Mouse (Mus musculus): Measurements from ENCODE around the gene Fam162a. TPM values are rescaled to one million over a fixed set of nuclear protein-coding genes. Genes with fewer than 3 reads are reported as not detected.
"Not testable (repeated sequence)": the region's sequence is repeated elsewhere in the genome, so short reads cannot be mapped to it uniquely, and the experiment has no call there.

Fam162a gene
- total RNA-seq, 4 experiments from 2014 or later, result 233 to 250 (median 245) TPM

DNA sequence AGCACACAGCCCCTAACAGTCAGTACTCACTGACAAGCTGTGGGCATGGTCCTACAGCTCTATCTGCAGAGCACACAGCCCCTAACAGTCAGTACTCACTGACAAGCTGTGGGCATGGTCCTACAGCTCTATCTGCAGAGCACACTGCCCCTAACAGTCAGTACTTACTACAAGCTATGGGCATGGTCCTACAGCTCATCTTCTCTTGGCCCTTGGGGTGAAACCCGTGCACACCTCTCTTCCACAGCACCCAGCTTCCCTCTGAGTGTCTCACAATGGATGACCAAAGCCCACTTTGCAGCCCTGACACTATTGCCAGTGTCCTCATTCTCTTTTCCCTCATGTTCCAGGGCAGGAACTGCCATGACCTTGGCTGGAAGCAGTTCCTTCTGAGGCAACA is 8.9 kb downstream of the Fam162a start:
- not testable (repeated sequence) for DNase-seq (ENCODE audit: low spot score)

DNA sequence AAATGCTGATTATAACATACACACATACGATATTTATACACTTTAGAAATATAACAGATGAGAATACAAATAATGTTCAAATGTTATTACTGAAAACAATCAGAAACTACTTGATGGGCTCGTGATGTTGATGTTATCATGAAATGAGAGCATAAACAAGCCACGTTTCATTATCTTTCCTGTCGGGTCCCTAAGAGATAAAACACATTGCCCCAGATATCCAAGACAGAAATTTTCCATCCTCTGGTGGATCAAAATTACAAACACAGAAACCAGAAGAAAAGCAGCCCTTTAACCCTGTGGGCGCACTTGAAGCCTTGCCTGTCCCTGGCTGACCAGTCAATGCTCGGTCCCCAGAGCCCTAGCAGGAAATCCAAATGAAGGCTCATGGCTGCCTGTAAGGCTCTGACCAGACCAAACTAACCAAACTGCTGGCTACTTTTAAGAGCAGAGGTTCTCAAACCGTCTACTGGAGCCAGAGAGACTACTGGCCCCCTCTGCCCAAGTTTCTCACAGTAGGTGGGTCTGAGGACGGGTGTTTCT is 13.4 kb downstream of the Fam162a start:
- no peak for DNase-seq (ENCODE audit: low spot score)

DNA sequence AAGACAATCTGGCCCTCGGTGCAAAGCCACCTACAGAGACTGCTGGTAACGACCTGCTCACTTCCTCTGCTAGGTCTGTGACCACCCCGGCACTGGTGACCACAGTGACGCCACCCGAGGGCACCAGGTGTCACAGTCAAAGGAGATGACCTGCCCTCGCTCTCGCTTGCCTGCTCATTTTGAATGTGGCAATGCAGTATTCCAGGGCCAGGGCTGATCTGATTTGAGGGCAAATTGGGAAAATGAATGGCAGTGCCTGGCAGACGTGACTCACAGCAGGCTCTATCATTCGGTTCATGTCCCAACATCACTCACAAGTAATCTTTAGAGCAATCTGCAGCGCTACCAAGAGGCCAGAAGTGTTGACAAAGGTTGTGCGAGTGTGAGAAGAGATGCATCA is 15.0 kb downstream of the Fam162a start:
- DNase-seq (ENCODE audit: low spot score), result no peak

DNA sequence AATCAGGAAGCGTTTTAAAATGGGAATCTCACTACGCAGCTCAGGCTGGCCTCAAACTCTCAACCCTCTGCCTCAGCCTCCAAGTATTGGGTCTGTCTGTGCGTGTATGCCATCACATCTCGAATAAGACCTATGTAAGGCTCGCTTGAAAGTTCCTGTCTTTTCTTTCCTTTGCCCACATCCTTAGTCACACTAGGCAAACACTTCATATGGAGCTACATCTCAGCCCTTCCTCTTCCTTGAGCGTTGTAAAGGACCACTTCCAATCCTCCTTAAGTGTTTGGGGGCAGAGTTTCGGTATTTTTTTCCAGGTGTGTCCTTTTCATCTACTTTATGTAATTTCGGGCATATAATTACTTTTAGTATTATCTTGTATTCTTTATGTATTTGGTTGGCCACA is 16.5 kb downstream of the Fam162a start:
- no peak for DNase-seq (ENCODE audit: low spot score)

DNA sequence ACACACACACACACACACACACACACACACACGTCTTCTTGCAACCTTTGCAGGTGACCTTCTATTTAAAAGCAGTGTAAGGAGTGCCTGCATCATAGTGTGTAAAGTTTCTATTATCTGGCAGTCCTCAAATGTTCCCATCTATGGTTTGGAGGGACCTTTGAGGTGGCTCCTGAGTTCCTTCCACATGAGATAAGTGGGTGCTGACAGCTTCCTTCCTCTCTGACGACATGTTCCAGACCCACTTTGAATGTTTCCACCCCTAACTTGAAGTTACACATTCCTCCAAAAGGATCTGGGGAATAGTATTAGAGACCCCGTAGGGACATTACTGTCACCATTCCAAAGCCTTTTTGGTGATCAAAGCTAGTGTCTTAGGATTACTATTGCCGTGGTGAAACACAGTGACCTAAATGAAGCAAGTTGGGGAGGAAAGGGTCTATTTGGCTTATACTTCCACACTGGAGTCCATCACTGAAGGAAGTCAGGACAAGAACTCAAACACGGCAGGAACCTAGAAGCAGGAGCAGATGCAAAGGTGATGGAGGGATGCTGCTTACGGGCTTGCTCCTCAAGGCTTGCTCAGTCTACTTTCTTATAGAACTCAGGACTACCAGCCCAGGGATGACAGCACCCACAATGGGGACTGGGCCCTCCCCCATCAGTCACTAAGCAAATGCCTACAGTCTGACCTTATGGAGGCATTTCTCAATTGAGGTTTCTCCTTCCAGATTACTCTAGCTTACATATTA is 17.7 kb downstream of the Fam162a start:
- peak; percentile 50 for DNase-seq (ENCODE audit: low spot score)

DNA sequence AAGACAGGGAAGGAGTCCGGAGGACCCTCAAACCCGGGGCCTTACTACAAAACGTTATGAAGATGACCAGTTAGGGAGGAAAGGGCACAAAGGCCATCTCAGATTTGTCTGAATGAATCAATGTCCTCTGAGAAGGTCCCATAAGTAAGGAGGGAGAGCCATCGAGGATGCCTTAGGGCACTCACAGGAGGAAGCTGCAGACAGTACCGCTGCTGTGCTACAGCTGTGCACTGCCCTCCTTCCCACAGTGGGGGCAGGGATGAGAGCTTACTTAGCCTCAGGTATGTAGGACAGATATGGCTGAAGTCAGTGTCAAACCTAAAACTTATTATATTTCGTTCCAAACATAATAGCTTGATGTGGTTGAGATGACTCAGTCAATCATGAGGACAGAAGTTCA is 19.9 kb downstream of the Fam162a start:
- no peak for DNase-seq (ENCODE audit: low spot score)

DNA sequence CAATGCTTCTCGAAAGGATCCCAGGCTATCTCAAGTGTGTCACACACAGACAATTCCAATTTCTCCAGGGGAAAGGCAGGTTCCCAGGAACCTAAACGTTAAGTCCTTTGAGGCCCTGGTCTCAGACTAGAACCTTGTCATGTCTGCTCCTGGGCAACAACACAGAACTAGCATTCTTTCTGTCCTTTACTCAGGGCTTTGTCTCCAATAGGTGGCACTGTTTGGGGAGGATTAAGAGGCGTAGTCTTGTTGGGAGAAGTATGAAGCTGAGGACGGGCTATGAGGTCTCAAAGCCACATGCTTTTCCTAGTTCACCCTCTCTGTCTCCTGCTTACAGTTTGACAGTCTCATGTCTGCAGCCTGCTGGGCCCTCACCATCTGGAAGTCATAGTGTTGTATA is 23.9 kb downstream of the Fam162a start:
- no peak for DNase-seq (ENCODE audit: low spot score)

DNA sequence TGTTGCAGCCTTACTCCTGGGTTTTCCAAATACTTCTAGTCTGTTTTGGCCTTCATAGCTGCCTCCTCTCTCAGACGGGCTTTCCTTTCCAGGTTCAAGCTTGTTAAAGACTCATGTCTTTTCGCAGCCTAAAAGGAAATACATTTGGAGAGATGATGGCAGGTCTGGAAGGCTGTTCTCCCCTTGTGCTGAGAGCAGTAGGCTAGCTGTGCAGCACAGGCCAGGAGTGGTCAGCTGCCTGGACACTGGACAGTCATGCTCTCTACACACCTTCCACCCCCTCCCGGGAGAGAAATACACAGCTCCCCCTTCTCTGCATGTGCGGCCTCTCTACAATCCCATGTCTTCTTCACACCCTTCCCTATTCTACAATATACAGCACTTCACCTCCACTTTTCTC is 27.4 kb downstream of the Fam162a start:
- no peak for DNase-seq (ENCODE audit: low spot score)

DNA sequence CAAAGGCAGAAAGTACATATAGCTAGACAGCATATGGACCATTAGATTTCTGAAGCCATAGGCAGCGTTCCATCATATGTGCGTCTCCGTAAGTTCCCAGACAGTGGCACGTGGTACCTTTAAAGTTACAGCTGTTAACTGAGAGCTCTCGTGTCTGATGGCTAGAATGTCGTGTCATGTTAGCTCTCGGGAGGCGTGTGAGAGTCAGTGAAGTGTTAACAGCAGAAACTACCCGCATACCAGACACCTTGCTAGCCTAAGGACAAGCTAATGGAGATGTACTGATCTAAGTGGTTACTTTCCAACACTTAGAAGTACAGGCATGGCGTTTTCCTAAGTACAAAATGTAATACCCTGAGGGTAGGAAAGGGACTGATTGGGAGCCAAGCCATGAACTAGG is 28.3 kb downstream of the Fam162a start:
- no peak for DNase-seq (ENCODE audit: low spot score)

DNA sequence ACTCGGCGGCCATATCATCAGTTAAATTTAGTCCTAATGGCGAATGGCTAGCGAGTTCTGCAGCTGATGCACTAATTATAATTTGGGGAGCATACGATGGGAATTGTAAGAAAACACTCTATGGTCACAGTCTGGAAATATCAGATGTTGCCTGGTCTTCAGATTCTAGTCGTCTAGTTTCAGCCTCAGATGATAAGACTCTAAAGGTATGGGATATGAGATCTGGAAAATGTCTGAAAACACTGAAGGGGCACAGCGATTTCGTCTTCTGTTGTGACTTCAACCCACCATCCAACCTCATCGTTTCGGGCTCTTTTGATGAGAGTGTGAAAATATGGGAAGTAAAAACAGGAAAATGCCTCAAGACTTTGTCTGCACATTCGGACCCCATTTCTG is 29.8 kb downstream of the Fam162a start:
- no peak for DNase-seq (ENCODE audit: low spot score)

DNA sequence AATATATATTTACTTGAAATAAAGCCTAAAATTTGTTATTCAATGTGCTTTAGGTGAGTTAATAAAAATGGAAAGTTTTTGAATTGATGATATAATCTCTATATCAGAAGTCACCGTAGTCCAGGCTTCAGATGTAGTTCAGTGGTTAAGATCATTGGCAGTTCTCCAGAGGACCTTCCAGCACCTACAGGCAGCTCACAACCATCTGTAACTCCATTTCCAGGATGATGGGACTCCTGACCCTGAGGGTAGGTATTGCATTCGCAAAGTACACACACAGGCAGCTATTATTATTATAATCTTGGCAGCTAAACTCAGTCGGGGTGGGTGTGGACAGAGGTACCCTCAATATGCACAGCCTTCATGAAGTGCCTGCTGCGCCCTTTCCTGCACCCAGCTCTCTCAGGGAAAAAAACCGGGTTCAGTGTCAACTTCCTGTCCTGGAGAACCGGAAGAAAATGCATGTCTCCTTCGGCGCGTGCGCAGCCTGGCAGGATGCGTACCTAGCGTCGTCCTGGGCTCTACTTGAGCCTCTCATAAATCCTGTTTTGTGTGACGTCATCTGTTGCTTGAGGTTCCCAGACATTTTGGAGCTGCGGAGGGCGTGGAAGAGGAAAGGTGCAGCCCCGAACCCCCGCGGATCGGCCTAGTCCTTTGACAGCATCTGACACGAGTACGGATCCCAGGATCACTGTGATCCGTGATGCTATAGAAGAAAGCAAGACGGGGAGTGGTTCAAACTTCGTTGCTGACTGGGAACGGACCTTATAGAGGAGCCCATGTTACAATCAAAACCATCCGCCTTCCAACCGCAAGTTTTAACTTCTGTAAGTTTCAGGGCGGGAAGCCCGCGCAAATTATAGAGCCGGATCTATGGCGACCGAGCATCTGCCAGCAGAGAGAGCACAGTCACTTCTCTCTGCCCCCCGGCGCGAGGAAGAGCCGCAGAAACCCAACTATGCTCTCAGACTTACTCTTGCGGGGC is 30.5 kb downstream of the Fam162a start, which contains the start of gene Wdr5b:
Gene Wdr5b (plus strand): TSS at position 551 of the 985 bp plus-strand sequence.
- DNase-seq (ENCODE audit: low spot score), result peak; percentile 95

DNA sequence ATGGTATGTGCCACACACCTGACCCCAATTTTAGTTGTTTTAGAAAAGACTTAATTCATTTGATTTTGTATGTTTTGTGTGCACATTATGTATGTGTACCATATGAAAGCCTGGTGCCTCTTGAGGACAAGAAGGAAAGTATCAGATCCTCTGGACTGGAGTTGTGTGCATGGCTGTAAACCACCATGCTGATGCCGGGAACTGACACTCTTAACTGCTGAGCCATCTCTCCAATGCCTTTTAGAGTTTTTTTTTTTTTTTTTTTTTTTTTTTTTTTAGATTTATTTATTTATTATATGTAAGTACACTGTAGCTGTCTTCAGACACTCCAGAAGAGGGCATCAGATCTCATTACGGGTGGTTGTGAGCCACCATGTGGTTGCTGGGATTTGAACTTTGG is 43.3 kb downstream of the Fam162a start:
- not testable (repeated sequence) for DNase-seq (ENCODE audit: low spot score)

DNA sequence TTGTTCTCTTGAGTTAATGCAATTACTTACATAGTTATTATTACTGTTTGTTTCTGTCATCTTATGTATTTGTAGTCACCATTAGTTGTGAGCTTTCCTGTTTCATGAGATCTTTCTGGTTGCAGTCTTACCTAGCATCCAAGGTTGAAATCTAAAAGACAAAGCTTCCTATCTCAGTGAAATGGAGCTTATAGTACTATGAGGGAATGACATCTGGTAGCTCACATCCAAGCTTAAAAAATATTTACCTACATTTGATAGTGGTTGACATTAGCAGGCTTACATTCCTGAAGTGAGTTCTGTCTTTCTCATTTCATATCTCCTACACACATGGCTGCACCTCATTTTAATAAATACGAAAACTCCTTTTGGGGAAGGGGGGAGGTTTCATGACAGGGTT is 55.1 kb downstream of the Fam162a start:
- no peak for DNase-seq (ENCODE audit: low spot score)

DNA sequence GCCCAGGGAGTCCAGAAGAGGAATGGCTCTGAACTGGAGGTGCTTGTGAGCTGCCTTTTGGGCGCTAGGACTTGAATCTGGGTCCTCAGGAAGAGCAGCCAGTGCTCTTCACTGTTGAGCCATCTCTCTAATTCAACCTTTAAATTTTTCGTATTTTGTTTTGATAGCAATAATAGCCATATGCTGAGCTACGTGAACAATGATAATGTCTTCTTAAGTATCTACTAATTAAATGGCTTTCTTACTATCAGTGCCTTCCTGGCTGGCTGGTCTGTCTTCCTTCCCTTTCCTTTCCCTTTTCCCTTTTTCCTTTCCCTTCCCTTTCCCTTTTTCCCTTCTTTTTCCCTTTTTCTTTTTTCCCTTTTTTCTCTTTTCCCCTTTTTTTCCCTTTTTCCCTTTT is 63.0 kb downstream of the Fam162a start:
- DNase-seq (ENCODE audit: low spot score), result no peak

DNA sequence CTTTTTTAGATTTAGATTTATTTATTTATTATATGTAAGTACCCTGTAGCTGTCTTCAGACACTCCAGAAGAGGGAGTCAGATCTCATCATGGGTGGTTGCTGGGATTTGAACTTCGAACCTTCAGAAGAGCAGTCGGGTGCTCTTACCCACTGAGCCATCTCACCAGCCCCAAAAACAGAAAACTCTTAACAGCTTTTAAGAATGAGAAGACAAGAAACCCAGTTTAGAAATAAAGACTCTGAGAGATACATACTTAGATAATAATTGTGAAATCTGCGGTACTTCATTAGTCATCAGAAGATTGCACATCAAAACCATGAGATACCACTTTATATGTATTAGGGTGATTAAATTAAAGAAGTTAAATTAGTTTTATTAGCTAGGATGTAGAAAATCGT is 72.5 kb downstream of the Fam162a start:
- not testable (repeated sequence) for DNase-seq (ENCODE audit: low spot score)

Other genes with a start within 250 kb of the Fam162a start
- gene Parp14, start 200.1 kb downstream of the Fam162a start, total RNA-seq (2022), result 10 to 100 TPM in 2 of 4 experiments, 1 to 10 TPM in 2; 8.3 to 12.5 (median 10.3) TPM
- 10 to 100 TPM in 2 of 4 experiments, 1 to 10 TPM in 2; 7.5 to 11.6 (median 9.8) TPM for gene Parp9, start 133.1 kb downstream of the Fam162a start, total RNA-seq (2022)
- gene Dtx3l, start 132.4 kb downstream of the Fam162a start, total RNA-seq (2022), result 10 to 100 TPM in 2 of 4 experiments, 1 to 10 TPM in 2; 8.1 to 11.3 (median 10.3) TPM
- gene Kpna1, start 92.8 kb downstream of the Fam162a start, total RNA-seq (2022), result 100 to 1,000 TPM; 115 to 133 (median 122) TPM
- 1 to 10 TPM; 2.9 to 4.2 (median 3.7) TPM for gene Wdr5b, start 30.4 kb downstream of the Fam162a start, total RNA-seq (2022)
- 10 to 100 TPM; 28.4 to 36.5 (median 31.4) TPM for gene Ccdc58, start 91 bp upstream of the Fam162a start, total RNA-seq (2022)
- gene Csta1, start 59.6 kb upstream of the Fam162a start, total RNA-seq (2022), result not detected
- not detected for gene Stfa2l1, start 85.2 kb upstream of the Fam162a start, total RNA-seq (2022)
- not detected for gene Gm5483, start 112.6 kb upstream of the Fam162a start, total RNA-seq (2022)
- gene Gm5416, start 138.8 kb upstream of the Fam162a start, total RNA-seq (2022), result not detected
- gene 2010005H15Rik, start 149.9 kb upstream of the Fam162a start, total RNA-seq (2022), result not detected
- gene Stfa1, start 205.4 kb upstream of the Fam162a start, total RNA-seq (2022), result not detected